Mouse (Mus musculus) embryonic facial prominence, embryonic 13.5 days (tissue): ENCODE measurements at regions not wholly inside any gene's neighbourhood (a gene's known extent, or its start where the extent isn't known, plus 50 kb on each side); places are given as distances from the start of the nearest gene placed in this dataset.

Source experiments
- ATAC-seq: fragments of 200-750 bp; cut with Nextera tagmentation; 2 replicates; pipeline ENCODE4 v1.8.0; 2017; ENCODE audit warnings: low read depth; ENCODE audit not compliant: insufficient number of reproducible peaks, insufficient read depth, low FRiP score, low TSS enrichment
- H3K27ac ChIP-seq: fragments of 300-500 bp; sonication (generic); 2 replicates; pipeline ENCODE4 v1.5.1; 2015; ENCODE audit warnings: moderate library complexity, mild to moderate bottlenecking, inconsistent platforms
- H3K27me3 ChIP-seq: fragments of 300-500 bp; sonication (generic); 2 replicates; pipeline ENCODE4 v1.6.1; 2015; ENCODE audit warnings: mild to moderate bottlenecking, inconsistent platforms
- H3K36me3 ChIP-seq: fragments of 300-500 bp; sonication (generic); 2 replicates; pipeline ENCODE4 v1.6.1; 2015; ENCODE audit warnings: mild to moderate bottlenecking, inconsistent platforms
- H3K4me1 ChIP-seq: fragments of 300-500 bp; sonication (generic); 2 replicates; pipeline ENCODE4 v1.6.1; 2015; ENCODE audit warnings: inconsistent platforms
- H3K4me2 ChIP-seq: fragments of 300-500 bp; sonication (generic); 2 replicates; pipeline ENCODE4 v1.6.1; 2015; ENCODE audit warnings: moderate library complexity, mild to moderate bottlenecking, inconsistent platforms
- H3K4me3 ChIP-seq: fragments of 300-500 bp; sonication (generic); 2 replicates; pipeline ENCODE4 v1.5.1; 2015; ENCODE audit warnings: mild to moderate bottlenecking, inconsistent platforms
- H3K9ac ChIP-seq: fragments of 300-500 bp; sonication (generic); 2 replicates; pipeline ENCODE4 v1.6.1; 2015; ENCODE audit warnings: mild to moderate bottlenecking, inconsistent platforms
- H3K9me3 ChIP-seq: fragments of 300-500 bp; sonication (generic); 2 replicates; pipeline ENCODE4 v1.6.1; 2016; ENCODE audit warnings: inconsistent platforms
- WGBS: fragments of 180-500 bp; shearing (Covaris S2); methylation state at CpG from one replicate; pipeline ENCODE4 v1.1.7; 2015; ENCODE audit warnings: mixed read lengths; 5-methylcytosine and 5-hydroxymethylcytosine counted together

DNA sequence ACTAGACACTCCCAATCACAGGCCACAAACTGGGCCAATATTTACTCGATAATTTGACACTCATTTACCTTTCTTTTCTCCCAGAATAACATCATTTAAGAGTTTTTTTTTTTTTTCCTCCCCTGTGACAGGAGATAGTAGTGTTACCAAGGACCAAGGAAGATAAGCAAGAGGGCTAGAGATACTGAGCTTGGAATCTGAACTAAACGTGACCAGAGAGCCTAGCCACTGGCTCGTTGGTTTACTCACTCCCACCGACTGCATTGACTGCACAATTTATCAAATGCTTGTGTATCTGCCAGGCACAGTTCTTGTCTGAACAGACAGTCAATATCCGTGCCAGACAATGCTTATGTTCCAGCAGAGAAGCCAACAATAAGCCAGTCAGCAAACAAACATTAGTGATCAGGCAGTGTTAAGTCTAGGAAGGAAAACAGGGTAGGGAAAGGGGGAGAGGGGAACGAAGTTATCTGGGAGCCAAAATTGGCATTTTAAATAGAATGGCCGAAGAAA is 213.3 kb downstream of the Sox4 start:
- no peak overlapping the region for H3K27ac ChIP-seq
- H3K27me3 ChIP-seq, result no peaks in the 10 kb centered on the region
- H3K9ac ChIP-seq, result no peak overlapping the region
- no peak overlapping the region for H3K4me3 ChIP-seq
- 74% methylated on average over 7 of the region's 7 CpGs for WGBS
- no peaks in the 10 kb centered on the region for H3K36me3 ChIP-seq
- H3K9me3 ChIP-seq, result no peaks in the 10 kb centered on the region; the same call in 1 of the 2 replicates
- H3K4me1 ChIP-seq, result peaks cover 28% of the 10 kb centered on the region
- H3K4me2 ChIP-seq, result no peak overlapping the region
- ATAC-seq, result no peak

DNA sequence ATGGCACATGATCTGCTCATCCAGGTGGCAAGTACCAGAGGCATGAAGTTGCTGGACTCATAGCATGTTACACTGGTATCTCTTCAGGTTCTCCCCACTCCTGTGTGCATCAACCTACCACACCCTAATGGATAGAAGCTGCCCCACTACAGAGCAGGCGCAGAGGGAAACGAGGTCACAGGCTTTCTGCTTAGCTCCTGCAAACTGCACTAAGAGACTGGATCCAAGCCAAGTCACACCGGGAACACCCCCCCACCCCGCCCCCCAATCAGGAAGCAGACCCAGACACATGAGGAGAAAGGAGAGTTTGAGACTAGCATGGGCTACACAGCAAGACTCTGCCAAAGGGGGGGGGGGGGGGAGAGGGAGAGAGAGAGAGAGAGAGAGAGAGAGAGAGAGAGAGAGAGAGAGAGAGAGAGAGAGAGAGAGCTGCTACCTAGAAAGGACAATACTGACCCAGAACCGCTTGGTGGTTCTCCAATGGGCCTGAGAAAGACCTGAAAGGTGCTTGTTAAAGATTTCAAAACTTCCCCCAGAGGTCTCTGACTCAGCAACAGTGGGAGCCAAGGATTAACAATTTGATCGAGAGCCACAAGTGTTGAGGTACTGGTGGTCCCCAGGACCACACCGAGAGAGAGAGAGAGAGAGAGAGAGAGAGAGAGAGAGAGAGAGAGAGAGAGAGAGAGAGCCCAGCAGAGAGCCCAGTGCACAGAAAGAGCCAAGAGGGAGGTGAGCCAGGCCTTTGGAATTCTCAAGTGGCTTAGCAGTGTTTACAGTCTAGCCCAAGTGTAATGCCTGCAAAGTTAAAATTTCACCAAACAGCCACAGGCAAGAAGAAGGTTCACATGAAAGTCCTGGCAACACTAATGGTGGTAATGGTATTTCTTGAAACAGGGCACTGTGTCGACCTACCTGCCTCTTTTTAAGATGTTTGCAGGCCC is 215.1 kb downstream of the Sox4 start:
- peaks cover 28% of the 10 kb centered on the region for H3K4me1 ChIP-seq
- WGBS, result 43% methylated on average over 8 of the region's 8 CpGs
- no peaks in the 10 kb centered on the region for H3K27me3 ChIP-seq
- no peak overlapping the region for H3K9ac ChIP-seq
- H3K9me3 ChIP-seq, result no peaks in the 10 kb centered on the region; the same call in 1 of the 2 replicates
- H3K27ac ChIP-seq, result no peak overlapping the region; the same call in 1 of the 2 replicates
- H3K36me3 ChIP-seq, result no peaks in the 10 kb centered on the region
- ATAC-seq, result no peak; the same call in 1 of the 2 replicates
- H3K4me2 ChIP-seq, result no peak overlapping the region
- H3K4me3 ChIP-seq, result no peak overlapping the region

DNA sequence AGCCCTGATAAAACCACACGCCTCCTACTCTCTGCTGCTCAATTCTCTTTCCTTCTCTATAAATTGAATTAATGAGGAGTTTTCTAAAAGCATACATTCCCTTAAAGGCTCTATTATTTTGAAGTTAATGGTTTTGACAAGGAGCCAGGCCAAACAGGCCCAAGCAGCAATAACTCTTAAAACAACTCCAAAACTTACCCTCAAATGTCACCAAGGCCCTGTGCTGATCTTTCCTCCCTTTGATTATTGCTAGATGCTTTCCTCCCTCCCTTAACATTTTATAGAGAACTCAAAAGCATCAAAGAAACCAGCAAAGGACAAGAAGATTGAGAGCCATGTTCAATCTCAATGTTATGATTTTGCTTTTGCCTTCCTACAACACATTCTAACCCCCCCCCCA is 221.0 kb downstream of the Sox4 start:
- no peaks in the 10 kb centered on the region for H3K27me3 ChIP-seq
- 64% methylated on average over 1 of the region's 1 CpGs for WGBS
- no peak overlapping the region for H3K4me3 ChIP-seq
- ATAC-seq, result no peak
- 0 out of 2 replicates have a peak, but pooled peaks cover 4% of the 10 kb centered on the region for H3K36me3 ChIP-seq
- H3K9me3 ChIP-seq, result no peaks in the 10 kb centered on the region
- no peak overlapping the region for H3K4me2 ChIP-seq
- H3K27ac ChIP-seq, result no peak overlapping the region
- no peak overlapping the region for H3K9ac ChIP-seq
- peaks cover 33% of the 10 kb centered on the region for H3K4me1 ChIP-seq

DNA sequence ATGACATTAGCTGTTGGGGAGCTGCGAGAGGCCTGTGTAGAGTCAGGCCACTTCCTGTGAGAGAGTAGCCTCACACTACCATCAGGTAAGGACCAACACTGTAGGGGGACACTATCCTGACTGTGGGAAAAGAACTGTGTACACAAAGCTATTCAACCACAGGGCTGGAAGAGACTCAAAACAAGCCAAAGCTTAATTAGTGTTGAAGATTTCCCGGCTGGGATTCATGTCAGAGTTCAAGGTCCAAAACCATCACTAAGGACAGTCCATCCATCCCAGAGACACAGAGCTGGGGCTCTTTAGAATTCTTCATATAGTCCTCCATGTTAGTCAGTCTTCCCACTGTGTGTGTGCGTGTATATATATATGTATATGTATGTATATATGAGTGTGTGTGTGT is 221.5 kb downstream of the Sox4 start:
- no peak overlapping the region for H3K4me3 ChIP-seq
- H3K4me1 ChIP-seq, result peaks cover 30% of the 10 kb centered on the region
- 0 out of 2 replicates have a peak, but pooled peaks cover 4% of the 10 kb centered on the region for H3K36me3 ChIP-seq
- no peak overlapping the region for H3K4me2 ChIP-seq
- no peak for ATAC-seq
- H3K27ac ChIP-seq, result no peak overlapping the region
- H3K9me3 ChIP-seq, result no peaks in the 10 kb centered on the region
- no peaks in the 10 kb centered on the region for H3K27me3 ChIP-seq
- H3K9ac ChIP-seq, result no peak overlapping the region
- WGBS, result 84% methylated on average over 3 of the region's 3 CpGs

- Histone ChIP-seq H3K27me3 (no peaks in the 10 kb centered on the region), H3K36me3 (0 out of 2 replicates have a peak, but pooled peaks cover 4% of the 10 kb centered on the region), H3K9me3 (no peaks in the 10 kb centered on the region), H3K4me1 (peaks cover 25% of the 10 kb centered on the region), H3K4me3 (no peak overlapping the region), H3K4me2 (no peak overlapping the region), H3K9ac (no peak overlapping the region), H3K27ac (no peak overlapping the region; the same call in 1 of the 2 replicates)
- 57% methylated on average over 8 of the region's 8 CpGs for WGBS
- no peak for ATAC-seq
Measured at GRCm38 (mm10) chr13:28730059-28730580, 223.4 kb downstream of the Sox4 start.

DNA sequence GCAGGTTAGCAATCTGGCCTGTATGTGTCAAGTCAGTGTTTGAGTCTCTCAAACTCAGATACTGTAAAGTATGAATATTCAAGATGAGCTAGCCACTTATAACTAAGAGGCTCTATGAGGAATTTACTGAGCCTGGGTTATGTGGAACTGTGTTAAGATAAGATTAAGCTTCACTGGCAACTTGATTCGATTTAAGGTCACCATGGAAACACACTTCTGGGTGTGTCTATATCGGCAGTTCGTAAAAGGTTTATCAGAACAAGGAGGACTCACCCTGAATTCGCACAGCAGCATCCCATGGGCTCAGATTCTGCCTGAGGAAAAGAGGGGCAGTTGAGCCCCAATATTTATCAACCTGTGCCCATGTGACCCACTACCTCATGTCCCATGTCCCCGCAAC is 224.7 kb downstream of the Sox4 start:
- H3K4me1 ChIP-seq, result peaks cover 25% of the 10 kb centered on the region
- no peaks in the 10 kb centered on the region for H3K9me3 ChIP-seq
- H3K9ac ChIP-seq, result no peak overlapping the region
- ATAC-seq, result no peak
- H3K4me3 ChIP-seq, result no peak overlapping the region
- 81% methylated on average over 5 of the region's 5 CpGs for WGBS
- 0 out of 2 replicates have a peak, but pooled peaks cover 4% of the 10 kb centered on the region for H3K36me3 ChIP-seq
- H3K27ac ChIP-seq, result no peak overlapping the region
- H3K4me2 ChIP-seq, result no peak overlapping the region
- no peaks in the 10 kb centered on the region for H3K27me3 ChIP-seq

DNA sequence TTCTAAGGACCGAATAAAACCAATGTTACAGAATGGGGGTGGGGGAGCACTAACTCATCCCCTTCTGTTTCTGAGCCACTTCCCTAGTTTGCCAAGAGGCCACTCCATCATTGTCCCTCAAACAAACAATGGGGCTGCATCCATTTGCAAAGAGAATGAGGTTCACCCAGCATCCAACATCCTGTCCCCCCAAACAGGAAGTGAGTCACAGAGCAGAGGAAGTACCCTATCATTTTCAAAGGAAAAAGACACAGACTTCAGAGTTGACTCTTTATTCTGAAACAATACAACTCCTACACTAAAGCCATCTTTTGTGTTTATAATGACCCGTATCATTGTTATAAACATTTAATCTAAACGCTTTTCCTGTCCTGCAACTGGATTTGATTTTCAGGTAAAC is 229.2 kb downstream of the Sox4 start:
- H3K27me3 ChIP-seq, result no peaks in the 10 kb centered on the region
- no peak overlapping the region for H3K27ac ChIP-seq
- H3K4me3 ChIP-seq, result no peak overlapping the region
- ATAC-seq, result no peak
- no peaks in the 10 kb centered on the region for H3K9me3 ChIP-seq
- H3K9ac ChIP-seq, result no peak overlapping the region
- 0 out of 2 replicates have a peak, but pooled peaks cover under 1% of the 10 kb centered on the region for H3K36me3 ChIP-seq
- WGBS, result 80% methylated on average over 3 of the region's 3 CpGs
- no peak overlapping the region for H3K4me2 ChIP-seq
- peaks cover 26% of the 10 kb centered on the region for H3K4me1 ChIP-seq

- ATAC-seq, result no peak
- no peaks in the 10 kb centered on the region for H3K9me3 ChIP-seq
- peaks cover 44% of the 10 kb centered on the region for H3K4me1 ChIP-seq
- no peak overlapping the region for H3K4me3 ChIP-seq
- H3K36me3 ChIP-seq, result no peaks in the 10 kb centered on the region
- H3K4me2 ChIP-seq, result no peak overlapping the region
- H3K27ac ChIP-seq, result no peak overlapping the region
- H3K9ac ChIP-seq, result no peak overlapping the region
- WGBS, result 61% methylated on average over 2 of the region's 2 CpGs
- no peaks in the 10 kb centered on the region for H3K27me3 ChIP-seq
Measured at GRCm38 (mm10) chr13:28722074-28722473, 231.4 kb downstream of the Sox4 start.

DNA sequence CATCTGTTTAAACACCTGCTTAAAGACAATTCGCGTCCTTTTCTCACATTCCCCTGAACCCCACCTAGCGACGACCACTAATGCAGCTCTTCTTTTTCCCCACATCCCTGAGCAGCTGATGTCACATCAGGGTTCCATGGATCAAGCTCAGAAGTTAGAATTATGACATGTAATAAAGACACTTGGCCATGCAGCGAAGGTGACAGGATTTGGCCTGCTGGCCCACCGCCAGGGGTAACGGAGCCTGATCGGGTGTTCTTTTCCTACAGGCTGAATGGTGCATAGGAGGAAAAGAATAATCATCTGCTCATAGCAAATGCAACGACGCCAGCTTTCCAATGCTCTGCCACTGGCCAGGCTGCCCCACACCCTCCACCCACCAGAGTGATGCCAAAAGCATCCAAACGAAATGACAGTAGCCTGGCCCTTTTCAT is 231.9 kb downstream of the Sox4 start:
- WGBS, result 67% methylated on average over 11 of the region's 11 CpGs
- Histone ChIP-seq H3K27ac (no peak overlapping the region), H3K36me3 (no peaks in the 10 kb centered on the region), H3K27me3 (no peaks in the 10 kb centered on the region), H3K9me3 (no peaks in the 10 kb centered on the region), H3K4me3 (no peak overlapping the region), H3K4me2 (no peak overlapping the region), H3K9ac (no peak overlapping the region), H3K4me1 (peaks cover 44% of the 10 kb centered on the region)
- ATAC-seq, result no peak

DNA sequence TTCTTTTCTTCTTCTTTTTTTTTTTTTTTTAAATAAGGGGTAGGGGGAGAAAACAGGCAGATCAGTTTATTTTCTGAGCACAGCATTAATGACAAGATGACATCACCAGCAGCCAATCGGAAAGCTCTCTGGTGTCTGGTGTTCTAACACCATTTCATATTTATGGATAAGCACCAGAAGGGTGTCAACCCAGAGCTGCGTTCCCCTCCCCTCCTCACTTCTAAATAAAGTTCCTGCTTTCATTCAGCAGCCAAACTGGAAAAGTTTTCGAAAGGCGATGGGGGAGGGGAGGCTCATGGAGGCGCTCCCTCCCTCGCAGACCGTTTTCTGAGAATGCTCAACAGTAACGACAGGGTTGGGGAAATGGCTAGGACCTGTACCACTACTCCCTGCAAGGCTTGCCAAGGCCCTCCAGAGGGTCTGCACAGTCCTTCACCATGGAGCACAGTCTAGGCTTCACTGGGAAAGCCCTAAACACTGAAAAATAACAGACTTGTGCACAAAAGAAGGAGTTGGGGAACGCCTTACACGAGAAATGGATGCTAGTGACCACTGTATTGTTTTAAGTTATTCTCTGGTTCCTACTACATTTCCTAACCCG is 232.8 kb downstream of the Sox4 start:
- Histone ChIP-seq H3K27me3 (no peaks in the 10 kb centered on the region), H3K27ac (no peak overlapping the region), H3K9me3 (no peaks in the 10 kb centered on the region), H3K9ac (no peak overlapping the region), H3K4me3 (no peak overlapping the region), H3K4me1 (peaks cover 44% of the 10 kb centered on the region), H3K4me2 (peak overlapping the region; percentile 7; the same call in 1 of the 2 replicates), H3K36me3 (no peaks in the 10 kb centered on the region)
- WGBS, result 41% methylated on average over 11 of the region's 11 CpGs
- no peak for ATAC-seq

DNA sequence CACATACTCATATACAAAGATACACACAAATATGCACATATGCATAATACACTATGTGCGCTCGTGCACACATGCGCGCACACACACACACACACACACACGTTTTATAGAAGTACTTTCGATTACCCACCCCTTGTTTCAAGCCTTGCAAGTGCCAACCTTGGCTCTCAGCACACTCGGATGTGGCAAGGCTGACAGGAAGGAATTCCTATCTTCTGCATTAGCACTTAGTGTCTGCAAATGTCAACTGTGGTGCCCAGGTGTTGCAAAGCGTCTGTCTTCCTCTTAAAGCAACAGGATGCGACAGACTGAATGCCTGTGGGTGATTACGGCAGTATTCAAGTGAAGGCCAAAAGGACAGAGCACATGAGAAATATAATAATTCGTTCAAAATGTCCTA is 233.3 kb downstream of the Sox4 start:
- ATAC-seq, result no peak
- Histone ChIP-seq H3K9ac (no peak overlapping the region), H3K9me3 (no peaks in the 10 kb centered on the region), H3K4me2 (no peak overlapping the region), H3K4me1 (peaks cover 44% of the 10 kb centered on the region), H3K36me3 (no peaks in the 10 kb centered on the region), H3K4me3 (no peak overlapping the region), H3K27me3 (no peaks in the 10 kb centered on the region), H3K27ac (no peak overlapping the region)
- whole genome bisulfite sequencing, result 68% methylated on average over 11 of the region's 11 CpGs
